In the genomic region with DNA sequence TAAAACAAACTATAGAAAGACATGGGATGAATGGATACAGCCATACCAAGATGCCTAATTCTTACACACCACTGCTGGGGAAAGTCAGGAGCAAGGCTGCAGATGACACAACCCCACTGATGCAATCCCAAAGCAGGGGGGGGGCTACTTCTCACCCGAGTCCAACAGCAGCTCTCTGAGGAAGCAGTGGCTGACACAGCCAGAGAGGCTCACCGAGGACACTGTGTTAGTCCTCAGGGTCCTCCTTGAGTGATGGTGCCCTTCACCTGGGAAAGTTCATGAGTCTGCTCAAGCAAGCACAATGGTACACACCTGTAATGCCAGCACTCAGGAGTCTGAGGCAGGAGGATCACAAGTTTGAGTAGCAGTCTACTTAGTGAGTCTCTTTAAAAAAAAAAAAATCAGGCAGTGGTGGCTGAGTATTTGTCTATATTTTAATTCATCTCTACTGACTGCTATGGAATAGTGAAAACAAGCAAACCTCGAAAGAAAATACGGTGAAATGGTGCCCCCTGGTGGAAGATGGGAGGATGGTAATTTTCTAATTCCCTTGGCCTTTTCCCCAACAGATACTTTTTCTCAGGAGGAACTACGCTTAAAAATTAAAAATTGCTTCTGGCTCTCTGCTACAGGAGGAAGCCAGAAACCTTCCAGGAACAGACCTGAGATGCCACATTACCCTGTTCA, we compare ENCODE assay signal across 9 mouse cellular contexts. TPM values are rescaled to one million over a fixed set of nuclear protein-coding genes. Genes with fewer than 3 reads are reported as not detected.
DNase-seq lines count a peak whose midpoint lies in the region; ATAC-seq and TF ChIP-seq lines count a peak whose summit lies in the region.
"Had no signal": no experiment of that assay in that cellular context is flagged by ENCODE, and none has a peak within 500 bp of the region (broad histone marks: within the 10 kb centered on the region; RNA-seq: fewer than 3 reads in every experiment).

No protein-coding gene starts in this region.

- no peaks in the 10 kb centered on the region for H3K27me3 ChIP-seq in forebrain, embryonic 11.5 days (ENCODE audit: control insufficient read depth, insufficient read depth, low read length)
- no peaks in the 10 kb centered on the region for H3K27me3 ChIP-seq in forebrain, embryonic 16.5 days (replicated peaks; ENCODE audit: control insufficient read depth, insufficient read depth, low read length)
- H3K27me3 ChIP-seq in forebrain, embryonic 14.5 days (replicated peaks; ENCODE audit: control insufficient read depth, insufficient read depth, low read length), result no peaks in the 10 kb centered on the region
- H3K27me3 ChIP-seq: megakaryocyte, embryonic 14.5 days had no signal

- no peak for ATAC-seq in forebrain, embryonic 11.5 days (replicated peaks; ENCODE audit: low FRiP score)
- ATAC-seq in forebrain, embryonic 16.5 days, result no peak
- ATAC-seq in forebrain, embryonic 14.5 days, result no peak

- peak; percentile 60 for TF ChIP-seq CTCF in brain, embryonic 14.5 days (IDR thresholded peaks at IDR 0.05; ENCODE audit: borderline replicate concordance, extremely low read depth, insufficient read depth, insufficient read length)

- no peak overlapping the region for H3K4me3 ChIP-seq in forebrain, embryonic 11.5 days (ENCODE audit: low read depth, low read length)
- H3K4me3 ChIP-seq in forebrain, embryonic 16.5 days (replicated peaks; ENCODE audit: low read length), result no peak overlapping the region
- no peak overlapping the region for H3K4me3 ChIP-seq in forebrain, embryonic 14.5 days (ENCODE audit: low read depth, low read length)
- H3K4me3 ChIP-seq: megakaryocyte, embryonic 14.5 days had no signal

- WGBS in forebrain, embryonic 11.5 days, result 36% methylated on average over 5 of the region's 5 CpGs
- 27% methylated on average over 5 of the region's 5 CpGs for WGBS in forebrain, embryonic 16.5 days
- WGBS in forebrain, embryonic 14.5 days, result 33% methylated on average over 5 of the region's 5 CpGs

- H3K4me2 ChIP-seq in forebrain, embryonic 11.5 days (ENCODE audit: low read depth, low read length, severe bottlenecking), result no peak overlapping the region
- no peak overlapping the region for H3K4me2 ChIP-seq in forebrain, embryonic 16.5 days (ENCODE audit: low read length)
- no peak overlapping the region for H3K4me2 ChIP-seq in forebrain, embryonic 14.5 days (ENCODE audit: low read length)

- TF ChIP-seq POLR2A in brain, embryonic 14.5 days (IDR thresholded peaks at IDR 0.05; ENCODE audit: borderline replicate concordance, extremely low read depth, insufficient read depth, insufficient read length, poor library complexity, severe bottlenecking), result no peak

- H3K4me1 ChIP-seq in forebrain, embryonic 11.5 days (replicated peaks; ENCODE audit: control insufficient read depth, insufficient read depth, low read length), result no peaks in the 10 kb centered on the region
- H3K4me1 ChIP-seq in forebrain, embryonic 16.5 days (replicated peaks; ENCODE audit: control insufficient read depth, insufficient read depth, low read length), result peaks cover 9% of the 10 kb centered on the region
- no peaks in the 10 kb centered on the region for H3K4me1 ChIP-seq in forebrain, embryonic 14.5 days (ENCODE audit: control insufficient read depth, insufficient read depth, low read length)

- peak; percentile 79 for DNase-seq in forebrain, embryonic 11.5 days (ENCODE audit: low spot score)
- peak; percentile 67 for DNase-seq in CD4-positive helper T cell, adult 2 months (ENCODE audit: low read depth, low spot score)
- peak; percentile 81 for DNase-seq in brain, embryonic 14.5 days (ENCODE audit: low read depth)
- DNase-seq in forebrain, embryonic 14.5 days (ENCODE audit: low spot score), result peak; percentile 80
- peak; percentile 55 to 83 for DNase-seq in kidney, postnatal 25 days
- peak; percentile 85 for DNase-seq in lung, postnatal 10 days
- DNase-seq in spleen, postnatal 10 days (ENCODE audit: low spot score in 2 of 2), result peak; percentile 49 to 74

- no peaks in the 10 kb centered on the region for H3K9me3 ChIP-seq in forebrain, embryonic 11.5 days (ENCODE audit: control insufficient read depth, low read length)
- no peaks in the 10 kb centered on the region for H3K9me3 ChIP-seq in forebrain, embryonic 16.5 days (ENCODE audit: control insufficient read depth, low read length)
- no peaks in the 10 kb centered on the region for H3K9me3 ChIP-seq in forebrain, embryonic 14.5 days (replicated peaks; ENCODE audit: control insufficient read depth, low read length)
- H3K9me3 ChIP-seq: megakaryocyte, embryonic 14.5 days had no signal

- H3K9ac ChIP-seq in forebrain, embryonic 11.5 days (ENCODE audit: low read length), result no peak overlapping the region
- H3K9ac ChIP-seq in forebrain, embryonic 16.5 days (replicated peaks; ENCODE audit: low read depth, low read length), result no peak overlapping the region
- no peak overlapping the region for H3K9ac ChIP-seq in forebrain, embryonic 14.5 days (ENCODE audit: low read length)

- H3K36me3 ChIP-seq in forebrain, embryonic 11.5 days (ENCODE audit: control insufficient read depth, insufficient read depth, low read length), result no peaks in the 10 kb centered on the region
- peaks cover 11% of the 10 kb centered on the region for H3K36me3 ChIP-seq in forebrain, embryonic 16.5 days (ENCODE audit: control insufficient read depth, insufficient read depth)
- H3K36me3 ChIP-seq in forebrain, embryonic 14.5 days (ENCODE audit: control insufficient read depth, insufficient read depth, low read length), result peaks cover 25% of the 10 kb centered on the region

- no peak overlapping the region for H3K27ac ChIP-seq in forebrain, embryonic 11.5 days (ENCODE audit: low read depth, low read length)
- H3K27ac ChIP-seq in forebrain, embryonic 16.5 days (ENCODE audit: low read length), result no peak overlapping the region
- no peak overlapping the region for H3K27ac ChIP-seq in forebrain, embryonic 14.5 days (ENCODE audit: low read depth, low read length)

RNA-seq across cellular contexts. Expression of a gene that starts 12.2 kb away (rescaled TPM):
- polyA plus RNA-seq in forebrain, embryonic 11.5 days (2014; fragmentation: Nextera tagmentation; extraction: Ambion mirVana), result 41.5 and 43.6 TPM in 2 replicates
- polyA plus RNA-seq in forebrain, embryonic 16.5 days (2015; fragmentation: Nextera tagmentation; extraction: Ambion mirVana), result 67.7 and 70.6 TPM in 2 replicates
- 49.1 and 55.8 TPM in 2 replicates for polyA plus RNA-seq in brain, embryonic 14.5 days (2012; rRNA removed)
- polyA plus RNA-seq in forebrain, embryonic 14.5 days (2014; fragmentation: Nextera tagmentation; extraction: Ambion mirVana), result 63.8 and 67.9 TPM in 2 replicates

RNA-seq across cellular contexts. Expression of a gene that starts 12.2 kb away (rescaled TPM):
- 34.6 and 35.1 TPM in 2 replicates for polyA plus RNA-seq in forebrain, embryonic 11.5 days (2014; fragmentation: Nextera tagmentation; extraction: Ambion mirVana)
- polyA plus RNA-seq in forebrain, embryonic 16.5 days (2015; fragmentation: Nextera tagmentation; extraction: Ambion mirVana), result 22.3 and 25.6 TPM in 2 replicates
- 32.1 and 33.4 TPM in 2 replicates for polyA plus RNA-seq in brain, embryonic 14.5 days (2012; rRNA removed)
- polyA plus RNA-seq in forebrain, embryonic 14.5 days (2014; fragmentation: Nextera tagmentation; extraction: Ambion mirVana), result 26.1 and 27.5 TPM in 2 replicates

RNA-seq across cellular contexts. Expression of a gene that starts 50.2 kb away (rescaled TPM):
- 0.48 TPM in 1 of 2 replicates, not detected in the other for polyA plus RNA-seq in forebrain, embryonic 11.5 days (2014; fragmentation: Nextera tagmentation; extraction: Ambion mirVana)
- polyA plus RNA-seq in forebrain, embryonic 16.5 days (2015; fragmentation: Nextera tagmentation; extraction: Ambion mirVana), result 0.77 TPM in 1 of 2 replicates, not detected in the other
- polyA plus RNA-seq in brain, embryonic 14.5 days (2012; rRNA removed), result 0.24 and 0.75 TPM in 2 replicates
- polyA plus RNA-seq in forebrain, embryonic 14.5 days (2014; fragmentation: Nextera tagmentation; extraction: Ambion mirVana), result not detected in 2 replicates

RNA-seq across cellular contexts. Expression of a gene that starts 50.2 kb away (rescaled TPM):
- polyA plus RNA-seq in forebrain, embryonic 11.5 days (2014; fragmentation: Nextera tagmentation; extraction: Ambion mirVana), result 46.2 and 52.9 TPM in 2 replicates
- 17.7 and 20.5 TPM in 2 replicates for polyA plus RNA-seq in forebrain, embryonic 16.5 days (2015; fragmentation: Nextera tagmentation; extraction: Ambion mirVana)
- polyA plus RNA-seq in brain, embryonic 14.5 days (2012; rRNA removed), result 12.0 and 12.5 TPM in 2 replicates
- 25.0 and 25.7 TPM in 2 replicates for polyA plus RNA-seq in forebrain, embryonic 14.5 days (2014; fragmentation: Nextera tagmentation; extraction: Ambion mirVana)
